ENCODE assay signal across 8 mouse cellular contexts in genomic region chr1:92360255-92360654, GRCm38 (mm10).
A peak's percentile ranks its signal among the peaks of the same experiment; 100 is the strongest.
DNase-seq lines count a peak whose midpoint lies in the region; ATAC-seq and TF ChIP-seq lines count a peak whose summit lies in the region.

No protein-coding gene starts in this region.

- no peak overlapping the region for H3K4me2 ChIP-seq in midbrain, embryonic 11.5 days
- H3K4me2 ChIP-seq in midbrain, embryonic 15.5 days: no peak overlapping the region

- no peak overlapping the region for H3K9ac ChIP-seq in midbrain, embryonic 11.5 days (ENCODE audit: low read length)
- H3K9ac ChIP-seq in midbrain, embryonic 15.5 days: no peak overlapping the region
- H3K9ac ChIP-seq in liver, adult 2 months (ENCODE audit: low read depth, low read length): no peak overlapping the region

- no peaks in the 10 kb centered on the region for H3K36me3 ChIP-seq in midbrain, embryonic 11.5 days (ENCODE audit: control insufficient read depth, insufficient read depth, low read length)
- H3K36me3 ChIP-seq in midbrain, embryonic 15.5 days (replicated peaks): no peaks in the 10 kb centered on the region
- no peaks in the 10 kb centered on the region for H3K36me3 ChIP-seq in liver, adult 2 months (ENCODE audit: control insufficient read depth, insufficient read depth, low read length)

- no peak overlapping the region for H3K4me3 ChIP-seq in midbrain, embryonic 11.5 days (ENCODE audit: low read depth, low read length)
- H3K4me3 ChIP-seq in midbrain, embryonic 15.5 days: no peak overlapping the region
- H3K4me3 ChIP-seq in liver, adult 2 months (ENCODE audit: insufficient read depth, low read depth, low read length): no peak overlapping the region

- no peaks in the 10 kb centered on the region for H3K9me3 ChIP-seq in midbrain, embryonic 11.5 days (ENCODE audit: control insufficient read depth, low read length)
- no peaks in the 10 kb centered on the region for H3K9me3 ChIP-seq in midbrain, embryonic 15.5 days

- WGBS in midbrain, embryonic 11.5 days: 16% methylated on average over 7 of the region's 7 CpGs
- WGBS in midbrain, embryonic 15.5 days: 17% methylated on average over 7 of the region's 7 CpGs
- WGBS in liver, adult 2 months: 11% methylated on average over 7 of the region's 7 CpGs

- peak; percentile 81 for TF ChIP-seq CTCF in liver, adult 2 months (IDR thresholded peaks at IDR 0.05; ENCODE audit: low read depth, low read length)

- H3K4me1 ChIP-seq in midbrain, embryonic 11.5 days (ENCODE audit: control insufficient read depth, insufficient read depth, low read length): 0 out of 2 replicates have a peak, but pooled peaks cover 3% of the 10 kb centered on the region
- peaks cover 13% of the 10 kb centered on the region for H3K4me1 ChIP-seq in midbrain, embryonic 15.5 days
- no peaks in the 10 kb centered on the region for H3K4me1 ChIP-seq in liver, adult 2 months (ENCODE audit: control insufficient read depth, insufficient read depth, low read length)

- H3K79me2 ChIP-seq in liver, adult 2 months (ENCODE audit: control insufficient read depth, insufficient read depth, low read length): no peaks in the 10 kb centered on the region

- TF ChIP-seq POLR2A in liver, adult 2 months (IDR thresholded peaks at IDR 0.05; ENCODE audit: extremely low read depth, insufficient read depth, low read length): no peak

- no peaks in the 10 kb centered on the region for H3K27me3 ChIP-seq in midbrain, embryonic 11.5 days (ENCODE audit: control insufficient read depth, insufficient read depth, low read length)
- no peaks in the 10 kb centered on the region for H3K27me3 ChIP-seq in midbrain, embryonic 15.5 days (replicated peaks)
- no peaks in the 10 kb centered on the region for H3K27me3 ChIP-seq in liver, adult 2 months (ENCODE audit: control insufficient read depth, insufficient read depth, low read length)

- peak; percentile 97 for DNase-seq in midbrain, embryonic 11.5 days (ENCODE audit: low spot score, missing footprints)
- peak; percentile 75 to 80 for DNase-seq in adrenal gland, adult 18-20 months (ENCODE audit: low spot score in 2 of 2)
- peak; percentile 16 to 61 for DNase-seq in kidney, adult 8-10 months
- peak; percentile 1 for DNase-seq in liver, adult 2 months (ENCODE audit: extremely low read depth, low read depth, low spot score)
- DNase-seq in retina, postnatal 7 days (ENCODE audit: low read depth, low spot score): peak; percentile 30

- no peak overlapping the region for H3K27ac ChIP-seq in midbrain, embryonic 11.5 days (ENCODE audit: low read depth, low read length)
- no peak overlapping the region for H3K27ac ChIP-seq in midbrain, embryonic 15.5 days
- H3K27ac ChIP-seq in liver, adult 2 months (replicated peaks; ENCODE audit: insufficient read depth, low read depth, low read length): no peak overlapping the region

- ATAC-seq in midbrain, embryonic 11.5 days (ENCODE audit: low FRiP score): no peak
- no peak for ATAC-seq in midbrain, embryonic 15.5 days (replicated peaks)
- ATAC-seq in common myeloid progenitor, adult 5-6 weeks (replicated peaks; ENCODE audit: low read depth, poor library complexity, severe bottlenecking): peak; percentile 59; the same call in 1 of the 2 replicates
- ATAC-seq in erythroblast, adult 5-6 weeks (replicated peaks; ENCODE audit: low FRiP score, poor library complexity, severe bottlenecking): no peak

Comparison
In these comparisons a context has a peak if more than half of its experiments do, and no peak if none do; other contexts are left out.
1. DNase-seq: peak in every context shown above with its lines; median percentile 97 in midbrain, embryonic 11.5 days; 78 in adrenal gland, adult 18-20 months; 38 in kidney, adult 8-10 months; 30 in retina, postnatal 7 days; 1 in liver, adult 2 months.